Comparison of ENCODE assay signal across 10 mouse cellular contexts in genomic region chr15:5106293-5106692, GRCm38 (mm10). TPM values are rescaled to one million over a fixed set of nuclear protein-coding genes. Genes with fewer than 3 reads are reported as not detected.
DNase-seq lines count a peak whose midpoint lies in the region; ATAC-seq lines count a peak whose summit lies in the region.
"Had no signal": no experiment of that assay in that cellular context is flagged by ENCODE, and none has a peak within 500 bp of the region (broad histone marks: within the 10 kb centered on the region; RNA-seq: fewer than 3 reads in every experiment).

No protein-coding gene starts in this region.

- H3K9me3 ChIP-seq in midbrain, embryonic 12.5 days = no peaks in the 10 kb centered on the region

- H3K4me2 ChIP-seq in midbrain, embryonic 12.5 days (replicated peaks) = no peak overlapping the region

- ATAC-seq in midbrain, embryonic 12.5 days (ENCODE audit: low FRiP score, low read depth) = peak; percentile 60; the same call in 1 of the 2 replicates

- H3K27ac ChIP-seq in midbrain, embryonic 12.5 days (replicated peaks) = no peak overlapping the region

- H3K27me3 ChIP-seq in midbrain, embryonic 12.5 days = no peaks in the 10 kb centered on the region

- DNase-seq in embryo, embryonic 10.5 days (ENCODE audit: low spot score) = peak; percentile 60
- DNase-seq in embryo, embryonic 9.5 days (ENCODE audit: extremely low spot score) = no peak
- DNase-seq in layer of hippocampus, adult 9-10 months (ENCODE audit: low spot score) = peak; percentile 24
- DNase-seq in layer of hippocampus, postnatal 25 days (ENCODE audit: extremely low spot score in 1 of 2, low spot score in 1 of 2) = no peak
- peak; percentile 60 for DNase-seq in adipocyte (ENCODE audit: low spot score)
- DNase-seq in left cerebral cortex, postnatal 4 days = no peak
- no peak for DNase-seq in T-cell, adult 2 months (ENCODE audit: low spot score)
- DNase-seq: cerebellum, adult 11-12 months; gastrocnemius, postnatal 36 days had no signal

- WGBS in midbrain, embryonic 12.5 days = 54% methylated on average over 2 of the region's 2 CpGs

- H3K9ac ChIP-seq in midbrain, embryonic 12.5 days (replicated peaks) = no peak overlapping the region

- H3K4me3 ChIP-seq in midbrain, embryonic 12.5 days = no peak overlapping the region

- H3K36me3 ChIP-seq in midbrain, embryonic 12.5 days = no peaks in the 10 kb centered on the region

- intact Hi-C loops in left cerebral cortex, postnatal 4 days (cut with DNase I) = no loop called here

- no peaks in the 10 kb centered on the region for H3K4me1 ChIP-seq in midbrain, embryonic 12.5 days

RNA-seq across cellular contexts. Expression of gene Card6, which starts 2.0 kb away (rescaled TPM):
- 1 to 10 TPM; 4.3 to 4.9 TPM for total RNA-seq in layer of hippocampus, postnatal 25 days (2021)
- polyA plus RNA-seq in midbrain, embryonic 12.5 days (2016; fragmentation: Nextera tagmentation; extraction: Ambion mirVana) = 0.84 and 1.2 TPM in 2 replicates
- 1 to 10 TPM in 1 of 2 experiments, under 1 TPM in 1; 0.88 to 1.7 TPM for total RNA-seq in left cerebral cortex, postnatal 4 days (2021)

RNA-seq across cellular contexts. Expression of gene Rpl37, which starts 10.2 kb away (rescaled TPM):
- total RNA-seq in layer of hippocampus, postnatal 25 days (2021) = 100 to 1,000 TPM; 267 to 278 TPM
- polyA plus RNA-seq in midbrain, embryonic 12.5 days (2016; fragmentation: Nextera tagmentation; extraction: Ambion mirVana) = 417 and 438 TPM in 2 replicates
- 100 to 1,000 TPM; 301 to 319 TPM for total RNA-seq in left cerebral cortex, postnatal 4 days (2021)

RNA-seq across cellular contexts. Expression of gene Prkaa1, which starts 37.4 kb away (rescaled TPM):
- total RNA-seq in layer of hippocampus, postnatal 25 days (2021) = 10 to 100 TPM; 21.9 to 23.3 TPM
- 14.6 and 16.2 TPM in 2 replicates for polyA plus RNA-seq in midbrain, embryonic 12.5 days (2016; fragmentation: Nextera tagmentation; extraction: Ambion mirVana)
- 10 to 100 TPM; 20.1 to 20.3 TPM for total RNA-seq in left cerebral cortex, postnatal 4 days (2021)

RNA-seq across cellular contexts. Expression of gene C7, which starts 42.8 kb away (rescaled TPM):
- under 1 TPM; 0.25 to 0.35 TPM for total RNA-seq in layer of hippocampus, postnatal 25 days (2021)
- polyA plus RNA-seq in midbrain, embryonic 12.5 days (2016; fragmentation: Nextera tagmentation; extraction: Ambion mirVana) = 0.06 TPM in 1 of 2 replicates, not detected in the other
- under 1 TPM; 0.22 to 0.46 TPM for total RNA-seq in left cerebral cortex, postnatal 4 days (2021)

Comparison
In these comparisons a context has a peak if more than half of its experiments do, and no peak if none do; other contexts are left out.
1. DNase-seq: peak in embryo, embryonic 10.5 days (single experiment), layer of hippocampus, adult 9-10 months (single experiment) and adipocyte (single experiment); none in embryo, embryonic 9.5 days (single experiment), layer of hippocampus, postnatal 25 days (0 of 2), left cerebral cortex, postnatal 4 days (single experiment) and T-cell, adult 2 months (single experiment).